Mouse (Mus musculus): ENCODE data around the gene Grap.

Grap gene

DNA sequence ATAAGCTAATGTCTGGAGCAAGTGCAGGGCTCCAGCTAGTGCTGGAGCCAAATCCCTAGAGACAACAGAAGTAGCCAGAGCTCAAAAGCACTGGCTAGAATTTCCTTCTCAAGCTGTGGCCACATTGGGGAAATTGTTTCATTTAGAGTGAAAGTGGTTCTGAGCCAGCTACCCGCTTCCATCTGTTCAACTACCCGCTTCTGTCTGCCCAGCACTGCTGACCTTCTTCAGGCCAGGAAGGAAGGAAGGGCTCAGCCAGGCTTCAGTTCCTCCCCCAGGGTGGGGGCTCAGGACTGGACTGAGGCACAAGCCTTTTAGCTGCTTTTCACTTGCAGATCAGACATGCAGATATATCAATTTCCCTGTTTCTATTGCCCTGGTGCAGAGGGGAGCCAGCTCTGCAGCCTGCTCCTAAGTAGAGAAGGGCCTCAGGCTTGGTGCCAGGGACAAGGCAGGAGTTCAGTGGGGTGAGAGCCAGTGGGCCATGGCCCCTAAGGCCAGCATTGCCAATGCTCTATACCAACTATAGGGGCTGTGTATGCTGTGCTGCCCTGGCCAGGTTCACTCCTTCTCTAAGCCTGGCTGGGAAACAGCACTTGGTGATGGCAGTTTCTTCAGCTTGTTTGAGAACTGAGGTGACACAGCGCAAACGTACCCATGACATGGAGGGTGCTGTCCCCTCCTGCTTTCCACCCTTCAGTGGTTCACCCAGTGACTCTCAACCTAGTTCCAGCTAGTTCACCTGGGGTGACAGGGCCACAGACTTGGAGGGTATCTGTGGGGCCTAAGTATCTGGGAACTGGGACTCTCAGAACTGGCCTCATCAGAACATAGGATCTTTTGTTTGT is 6.2 kb downstream of the Grap start:
- DNase-seq = peak in 1 of 2 experiments; percentile 25

DNA sequence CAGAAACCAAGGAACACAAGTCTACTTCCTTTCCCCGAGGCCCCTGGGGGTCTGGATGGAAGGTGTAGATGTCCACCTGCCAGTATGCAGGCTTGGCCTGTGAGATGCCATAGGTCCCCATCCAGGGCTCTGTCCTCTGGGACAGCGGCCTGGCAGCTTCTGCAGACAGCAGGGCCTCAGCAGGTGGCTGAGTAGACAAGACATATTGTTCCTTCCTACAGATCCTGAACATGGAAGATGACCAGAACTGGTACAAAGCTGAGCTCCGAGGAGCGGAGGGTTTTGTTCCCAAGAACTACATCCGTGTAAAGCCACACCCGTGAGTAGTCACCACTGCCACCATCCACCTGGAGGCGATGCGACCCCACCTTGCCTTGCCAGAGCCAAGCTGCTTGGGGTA is 6.9 kb downstream of the Grap start:
- DNase-seq = no peak

DNA sequence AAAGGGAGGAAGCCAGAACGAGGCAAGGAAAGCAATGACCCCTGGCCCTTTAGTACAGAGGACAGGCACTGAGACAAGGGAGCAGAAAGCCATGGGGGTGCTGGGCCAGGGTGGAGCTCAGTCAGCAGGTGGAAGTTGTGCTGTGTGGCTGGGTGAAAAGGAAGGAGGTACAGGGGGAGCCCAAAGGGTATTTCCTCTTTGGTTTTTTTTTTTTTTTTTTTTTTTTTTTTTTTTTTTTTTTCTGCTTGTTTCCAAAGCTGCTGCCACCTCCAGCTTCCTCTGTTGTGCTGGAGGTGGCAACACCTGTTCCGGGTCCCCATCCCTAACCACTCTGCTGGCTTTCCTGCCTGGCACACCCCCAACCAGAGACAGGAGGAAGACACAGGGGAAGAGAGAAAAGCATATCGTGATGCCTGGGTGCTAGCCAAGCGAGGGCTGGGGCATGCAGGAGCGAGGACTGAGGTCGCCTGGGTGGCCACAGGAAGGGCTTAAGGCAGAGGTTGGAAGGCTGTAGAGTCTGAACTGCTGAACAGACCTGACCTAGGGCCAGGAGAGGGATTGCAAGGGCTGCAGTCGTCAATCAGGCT is 7.8 kb downstream of the Grap start:
- DNase-seq = no peak

DNA sequence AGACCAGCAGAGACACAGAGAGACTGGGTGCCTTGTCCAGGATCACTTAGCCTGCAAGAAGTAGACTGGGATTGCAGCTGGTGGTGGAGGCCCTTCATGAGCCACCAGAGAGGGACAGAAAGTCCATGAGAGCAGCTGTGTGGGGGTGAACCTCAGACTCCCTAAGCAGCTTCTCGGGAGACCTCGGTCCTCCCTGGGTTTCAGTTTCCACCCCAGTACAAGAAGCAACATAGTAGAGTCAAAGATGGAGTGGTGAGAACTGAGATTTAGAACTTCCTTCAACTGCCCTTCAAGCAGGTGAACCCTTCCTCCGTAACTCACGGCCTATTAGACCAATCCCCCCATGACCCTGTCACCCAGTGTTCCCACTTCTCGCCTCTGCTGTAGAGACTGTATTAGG is 9.1 kb downstream of the Grap start:
- DNase-seq = no peak

DNA sequence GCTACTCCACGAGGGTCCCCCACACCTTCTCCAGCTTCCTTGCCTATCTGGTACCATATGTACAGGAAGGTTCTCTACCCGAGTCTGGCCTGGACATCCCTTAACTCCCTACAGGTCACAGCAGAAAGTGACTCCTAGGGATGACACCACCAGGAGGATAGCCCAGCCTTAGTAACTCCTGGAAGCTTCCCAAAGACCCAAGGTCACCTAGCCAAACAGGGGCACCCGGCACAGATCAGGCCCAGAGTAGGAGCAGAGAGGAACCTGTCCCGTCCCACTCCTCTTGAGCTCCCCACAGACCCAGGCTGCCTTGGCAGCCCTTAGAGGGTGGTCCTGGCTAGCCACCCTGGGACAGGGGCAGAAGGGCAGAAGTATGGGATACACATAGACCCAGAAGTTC is 12.3 kb downstream of the Grap start:
- DNase-seq = no peak

DNA sequence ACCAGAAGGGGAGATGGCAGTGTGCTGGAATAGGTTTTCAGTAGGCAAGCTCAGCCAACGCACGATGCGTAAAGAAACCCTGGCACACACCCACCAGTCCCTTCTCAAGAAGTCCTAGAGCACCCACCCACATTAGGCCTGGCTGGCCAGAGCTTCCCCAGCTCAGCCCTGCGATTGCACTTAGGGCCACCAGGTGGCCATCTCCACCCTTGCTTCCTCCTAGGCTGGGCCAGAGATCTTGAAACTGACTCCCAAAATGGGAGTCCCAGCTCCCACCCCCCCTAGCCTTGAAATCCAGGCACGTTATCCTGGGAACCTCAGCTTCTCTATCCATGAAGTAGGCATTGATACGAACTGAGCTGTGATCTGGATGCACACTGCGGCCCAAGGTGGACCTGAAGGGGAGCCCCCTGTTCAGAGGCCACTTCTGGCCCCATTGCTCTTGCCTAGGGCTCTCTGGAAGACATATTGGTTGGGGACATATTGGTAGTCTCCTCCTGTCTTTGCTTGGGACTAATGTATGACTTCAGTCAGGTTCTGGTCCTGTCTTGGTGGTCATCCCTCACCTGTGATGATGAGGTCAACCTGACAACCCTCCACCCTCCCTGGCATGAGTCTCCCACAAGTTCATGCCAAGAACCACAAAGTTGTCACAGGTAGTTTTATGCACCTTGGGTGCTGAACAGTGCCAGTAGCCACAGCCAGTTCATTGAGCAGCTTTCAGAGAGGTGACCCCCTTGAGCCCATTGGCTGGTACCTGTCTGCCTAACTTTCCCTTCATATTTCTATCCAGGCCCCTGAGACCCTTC is 13.1 kb downstream of the Grap start:
- peak in 1 of 2 experiments; percentile 49 for DNase-seq

DNA sequence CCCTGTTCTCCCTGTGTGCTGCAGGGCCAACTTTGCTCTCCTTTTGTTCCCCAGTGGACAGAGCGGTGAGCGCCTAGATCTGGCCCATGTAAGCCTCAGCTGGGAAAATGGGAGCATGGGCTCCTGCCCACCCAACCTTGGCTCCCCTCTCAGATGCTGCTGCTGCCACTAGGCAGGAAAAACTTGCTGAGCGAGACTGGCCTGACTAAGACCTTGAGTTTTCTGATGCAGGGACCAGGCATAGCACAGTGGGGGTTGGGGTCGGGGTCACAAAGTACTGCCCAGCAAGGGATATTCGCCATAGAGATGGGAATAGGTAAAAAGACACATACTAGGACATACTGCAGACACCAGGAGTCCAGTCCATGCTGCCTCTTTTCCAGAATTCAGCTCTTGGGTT is 14.2 kb downstream of the Grap start:
- no peak for DNase-seq

DNA sequence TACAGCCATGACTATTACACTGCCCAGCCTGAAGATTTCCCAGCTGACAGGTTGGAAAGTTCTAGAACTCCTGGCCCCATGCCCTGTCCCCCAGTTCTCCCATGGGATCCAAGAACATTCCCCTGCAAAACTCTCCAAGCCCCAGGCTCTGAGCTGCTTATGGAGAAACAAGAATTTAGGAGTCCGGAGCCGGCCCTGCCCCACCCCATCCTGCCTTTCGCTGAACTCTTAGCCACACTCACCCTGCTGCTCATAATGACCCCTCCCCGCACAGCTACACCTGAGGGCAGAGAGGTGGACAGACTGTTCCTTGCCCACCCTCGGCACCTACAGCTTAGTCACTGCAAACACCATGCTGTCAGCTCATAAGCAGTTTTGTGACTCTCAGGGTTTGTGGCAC is 14.7 kb downstream of the Grap start:
- DNase-seq = no peak

DNA sequence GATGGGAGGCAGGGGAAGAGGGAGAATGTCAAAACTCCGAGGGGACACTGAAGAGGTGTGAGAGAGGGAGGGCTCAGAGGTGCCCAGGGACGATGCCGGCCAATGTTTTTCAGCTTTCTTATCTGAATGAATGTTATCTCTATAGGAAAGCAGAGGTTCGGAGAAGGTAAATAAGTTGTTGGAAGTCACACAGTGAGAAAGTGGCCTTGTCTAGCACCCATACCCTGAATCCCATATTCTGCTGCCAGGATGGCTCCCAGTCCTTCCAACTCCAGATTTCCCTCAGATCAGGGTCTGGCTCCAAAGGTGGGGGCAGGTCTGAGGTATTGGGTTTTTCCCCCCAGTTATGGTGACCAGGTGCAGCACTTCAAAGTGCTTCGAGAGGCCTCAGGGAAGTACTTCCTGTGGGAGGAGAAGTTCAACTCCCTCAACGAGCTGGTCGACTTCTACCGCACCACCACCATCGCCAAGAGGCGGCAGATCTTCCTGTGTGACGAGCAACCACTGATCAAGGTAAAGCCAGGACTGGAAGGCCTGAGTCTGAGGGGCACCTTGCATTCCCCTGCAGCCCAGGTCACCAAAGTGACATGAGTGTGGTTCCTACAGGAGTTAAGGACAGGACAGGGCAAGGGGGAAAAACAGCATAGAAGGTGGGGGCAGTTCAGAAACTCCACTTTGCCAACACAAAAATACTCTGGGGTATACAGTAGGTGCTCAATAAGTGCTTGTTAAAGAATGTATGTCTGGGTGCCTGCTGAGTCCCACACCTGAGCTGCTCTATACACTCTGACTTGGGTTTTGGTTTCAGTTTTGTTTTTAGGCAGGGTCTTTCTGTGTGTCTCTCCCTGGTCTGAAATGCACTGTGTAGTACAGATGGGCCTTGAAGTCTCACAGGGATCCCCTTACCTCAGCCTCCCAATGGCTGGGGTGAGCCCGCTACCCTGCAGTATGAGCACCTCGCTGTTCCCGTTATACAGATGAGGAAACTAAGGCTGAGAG is 16.7 kb downstream of the Grap start:
- no peak for DNase-seq

DNA sequence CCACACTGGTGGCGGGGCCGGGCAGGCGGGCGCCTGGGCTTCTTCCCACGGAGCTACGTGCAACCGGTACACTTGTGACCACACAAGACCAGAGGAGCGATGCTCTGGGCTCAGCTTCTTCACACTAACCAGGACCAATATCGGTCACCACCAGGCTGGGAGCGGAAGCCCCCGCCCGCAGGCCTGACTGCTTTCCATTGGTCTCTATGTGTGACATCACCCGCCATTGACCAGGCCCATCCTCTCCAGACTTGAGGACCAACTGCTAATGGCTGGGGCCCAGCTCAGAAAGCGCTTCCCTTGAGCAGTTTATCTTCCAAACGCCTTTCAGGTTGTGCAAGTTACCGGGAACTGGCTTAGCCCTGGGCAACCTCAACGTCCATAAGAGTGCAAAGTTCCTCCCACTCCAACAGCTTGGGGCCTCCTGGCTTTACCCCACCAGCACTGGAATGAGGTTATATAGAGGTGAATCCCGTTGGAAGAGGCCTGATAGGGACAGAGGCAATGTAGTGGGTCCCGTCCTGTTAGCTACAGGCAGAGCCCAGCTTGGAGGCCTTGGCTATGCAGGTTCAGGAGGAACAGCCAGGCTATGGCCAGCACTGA is 18.8 kb downstream of the Grap start:
- DNase-seq = no peak

DNA sequence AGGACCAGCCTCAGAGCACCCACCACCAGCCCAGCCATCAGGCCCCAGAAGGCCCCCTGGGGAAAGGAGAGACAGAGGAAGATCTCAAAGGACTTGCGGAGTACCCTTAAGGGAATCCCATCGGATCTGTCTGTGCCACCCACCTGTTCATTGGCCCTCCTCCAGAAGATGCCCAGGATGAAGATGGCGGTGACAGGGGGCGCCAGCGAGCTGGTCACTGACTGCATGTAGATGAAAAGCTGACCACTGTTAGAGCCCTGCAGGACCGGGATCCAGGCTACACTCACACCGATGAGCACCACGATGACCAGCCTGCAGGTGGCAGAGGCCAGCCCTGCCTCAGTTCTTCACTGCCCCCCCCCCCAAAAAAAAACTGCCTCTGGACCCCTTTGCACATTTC is 20.6 kb downstream of the Grap start:
- peak in 1 of 2 experiments; percentile 70 for DNase-seq

DNA sequence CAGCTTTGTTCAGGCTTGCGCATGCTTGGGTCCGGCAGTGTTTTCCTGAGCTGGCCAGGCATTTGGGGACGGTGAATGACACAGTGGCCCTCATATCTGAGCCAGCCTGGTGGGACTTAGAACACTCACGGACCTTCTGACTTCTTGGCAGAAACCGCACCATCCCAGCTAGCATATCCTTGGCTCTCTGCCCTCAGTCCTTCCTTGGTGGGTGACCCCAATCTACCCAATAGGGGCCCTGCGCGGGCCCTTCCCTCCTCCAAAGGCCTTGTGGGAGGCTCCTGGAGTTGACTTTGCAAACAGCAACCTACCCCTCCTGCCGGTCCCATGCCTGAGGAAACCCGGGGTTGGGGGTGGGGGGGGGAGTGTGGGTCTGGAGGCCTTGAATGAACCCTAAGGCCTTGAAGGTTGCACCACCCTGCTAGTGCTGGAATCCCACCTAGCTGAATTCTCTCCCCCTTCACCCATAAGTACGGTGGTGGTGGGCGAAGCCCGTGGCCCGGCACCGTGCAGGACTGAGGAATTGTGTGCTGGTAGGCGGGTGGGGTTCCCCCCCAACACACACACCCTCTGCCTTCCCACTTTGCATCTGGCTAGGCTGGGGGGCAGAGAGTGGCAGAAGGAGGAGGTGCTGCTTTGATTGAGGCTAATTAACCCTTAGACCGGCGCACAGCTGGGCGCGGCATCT is 21.2 kb downstream of the Grap start:
- DNase-seq = no peak

DNA sequence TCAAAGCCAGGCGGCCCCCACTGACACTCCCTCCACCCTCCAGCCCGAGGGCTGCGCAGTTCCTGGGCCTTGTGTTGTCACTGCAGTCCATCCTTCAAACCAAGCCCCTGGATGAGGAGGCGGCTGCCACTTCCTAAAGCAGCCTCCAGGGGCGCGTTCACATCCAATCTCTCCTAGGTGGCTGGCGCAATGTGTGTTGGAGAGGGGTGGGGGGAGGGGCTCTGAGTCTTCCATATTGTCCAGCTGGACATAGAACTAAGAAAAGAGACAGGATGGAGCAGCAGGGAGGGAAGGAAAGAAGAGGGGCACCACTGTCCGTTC is 21.7 kb downstream of the Grap start:
- no peak for DNase-seq

DNA sequence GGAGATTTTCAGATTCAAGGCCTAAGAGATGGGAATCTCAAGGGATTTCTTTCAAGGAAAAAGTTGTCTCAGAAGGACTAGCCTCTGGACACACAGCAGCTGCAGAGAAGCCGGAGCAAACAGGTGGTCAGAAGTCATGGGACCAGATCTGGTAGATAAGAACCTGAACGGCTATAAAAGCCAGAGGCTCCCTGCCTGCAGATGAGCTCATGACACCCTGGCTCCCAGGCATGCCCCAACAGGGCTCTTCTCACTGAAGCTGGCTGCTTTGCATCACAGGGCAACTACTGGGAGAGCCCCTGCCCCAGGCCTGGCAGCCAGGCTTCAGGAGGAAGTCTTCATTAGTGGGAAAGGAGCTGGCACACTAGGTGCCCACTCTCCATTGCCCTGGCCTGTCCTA is 22.3 kb downstream of the Grap start:
- no peak for DNase-seq

DNA sequence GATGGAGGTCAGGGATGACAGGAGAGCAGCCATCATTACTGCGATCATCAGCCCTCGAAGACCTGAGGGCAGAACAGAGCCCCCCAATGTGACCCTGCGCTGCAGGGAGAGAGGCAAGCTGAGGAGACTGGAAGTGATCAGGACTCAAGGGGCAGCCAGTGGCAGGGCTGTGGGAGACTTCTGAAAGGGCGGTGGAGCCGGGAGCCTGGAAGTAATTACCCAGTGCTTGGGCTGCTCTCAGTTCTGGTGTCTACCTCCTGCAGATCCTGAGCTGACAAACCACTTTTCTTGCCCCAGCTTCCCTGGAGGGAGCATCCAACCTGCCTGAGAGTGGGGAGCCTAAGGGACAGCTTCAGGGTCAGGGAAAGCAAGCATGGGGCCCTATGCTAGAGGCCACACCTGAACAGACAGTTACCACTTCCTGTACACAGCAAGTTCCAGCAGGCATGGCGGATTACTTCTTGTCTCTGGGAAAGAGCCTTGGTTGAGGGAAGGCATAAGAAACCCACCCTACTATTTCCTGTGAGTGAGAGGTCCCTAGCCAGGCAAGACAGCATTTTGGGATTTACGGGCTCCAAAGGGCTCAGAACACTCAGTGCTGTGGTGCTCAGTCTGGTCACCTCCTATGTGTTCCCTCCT is 23.3 kb downstream of the Grap start:
- no peak for DNase-seq

DNA sequence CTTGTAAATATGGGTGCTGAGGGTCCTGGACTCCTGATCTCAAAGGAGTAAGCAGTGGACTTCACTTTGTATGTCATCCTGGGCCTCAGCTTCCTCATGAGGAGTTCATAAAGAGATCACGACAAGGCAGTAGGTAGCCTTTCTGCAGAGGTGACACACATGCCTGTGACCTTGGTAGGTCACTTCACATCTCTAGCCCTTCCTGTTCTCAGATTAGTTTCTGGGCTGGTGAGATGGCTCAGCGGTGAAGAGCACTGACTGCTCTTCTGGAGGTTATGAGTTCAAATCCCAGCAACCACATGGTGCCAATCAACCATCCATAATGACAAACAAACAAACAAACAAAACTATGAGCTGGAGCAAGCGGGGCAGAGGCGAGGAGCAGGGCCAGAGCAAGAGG is 24.6 kb downstream of the Grap start:
- no peak for DNase-seq

DNA sequence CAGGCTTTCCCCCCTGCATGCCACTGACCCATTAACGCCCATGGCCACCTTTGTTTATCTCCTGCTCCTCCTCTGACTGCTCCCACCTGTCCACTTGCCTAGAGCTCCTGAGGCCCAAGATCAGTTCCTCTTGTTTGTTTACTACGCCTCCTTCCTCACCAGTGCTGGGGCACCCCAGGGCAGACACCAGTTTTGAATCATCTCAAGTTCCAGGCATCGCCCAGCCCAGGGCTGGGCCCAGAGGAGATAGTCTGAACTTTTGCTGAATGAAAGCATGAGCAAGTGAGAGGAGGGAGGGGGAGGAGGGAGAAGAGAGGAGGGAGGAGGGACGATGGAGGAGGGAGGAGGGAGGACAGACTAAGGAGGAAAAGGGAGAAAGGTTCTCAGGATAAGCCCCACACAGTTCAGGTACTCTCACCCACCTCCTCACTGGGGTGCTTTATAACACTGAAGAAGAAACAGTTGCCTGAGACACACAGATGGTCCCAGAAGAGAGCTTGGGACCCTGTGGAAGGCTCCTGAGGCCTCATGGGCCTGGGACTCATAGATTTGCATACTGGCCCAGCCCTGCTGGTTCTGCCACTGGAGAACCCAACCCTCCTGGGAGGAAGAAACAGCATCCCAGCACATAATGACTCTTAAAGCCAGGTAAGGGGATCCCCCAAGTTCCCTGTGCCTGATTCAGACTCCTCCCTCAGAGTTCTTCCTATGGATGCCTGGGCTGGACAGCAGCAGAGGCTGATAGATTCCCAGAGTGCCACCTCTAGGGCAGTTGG is 26.2 kb downstream of the Grap start:
- DNase-seq = no peak

DNA sequence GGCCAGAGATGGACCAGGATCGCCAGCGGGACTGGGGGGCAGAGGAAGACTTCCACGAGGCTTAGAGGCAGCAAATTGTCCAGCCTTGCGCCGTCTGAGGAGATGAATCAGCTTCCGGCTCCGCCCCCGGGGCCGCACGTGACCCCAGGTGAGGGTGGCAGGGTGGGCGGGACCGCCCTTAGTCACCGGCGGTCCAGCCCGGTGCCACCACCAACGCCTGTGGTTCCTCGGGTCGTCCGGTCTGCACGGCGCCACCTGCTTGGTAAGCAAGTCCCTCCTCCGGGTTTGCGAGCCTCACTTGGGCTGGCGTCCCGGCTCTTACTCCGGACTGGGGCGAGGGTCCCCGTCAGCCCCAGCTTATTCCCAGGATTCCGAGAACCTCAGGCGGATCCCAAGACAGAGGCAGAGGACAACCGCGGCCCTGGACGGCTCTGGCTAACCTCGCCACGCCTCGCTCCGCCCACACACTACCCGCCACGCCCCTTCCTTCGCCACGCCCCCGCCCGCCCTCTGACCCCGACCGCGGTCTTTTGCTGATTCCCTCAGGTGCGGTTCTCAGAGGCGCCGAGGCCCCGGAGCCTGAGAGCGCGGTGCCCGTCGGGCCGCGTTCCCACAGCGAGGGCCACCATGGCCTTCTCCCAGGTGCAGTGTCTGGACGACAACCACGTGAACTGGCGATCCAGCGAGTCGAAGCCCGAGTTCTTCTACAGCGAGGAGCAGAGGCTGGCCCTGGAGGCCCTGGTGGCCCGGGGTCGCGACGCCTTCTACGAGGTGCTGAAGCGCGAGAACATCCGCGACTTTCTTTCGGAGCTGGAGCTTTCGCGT is 31.1 kb downstream of the Grap start, which contains the start of gene Fam83g:
Gene Fam83g, plus strand, starts transcription at position 185 of the 825 bp plus-strand sequence.
- peak; percentile 67 to 85 for DNase-seq

DNA sequence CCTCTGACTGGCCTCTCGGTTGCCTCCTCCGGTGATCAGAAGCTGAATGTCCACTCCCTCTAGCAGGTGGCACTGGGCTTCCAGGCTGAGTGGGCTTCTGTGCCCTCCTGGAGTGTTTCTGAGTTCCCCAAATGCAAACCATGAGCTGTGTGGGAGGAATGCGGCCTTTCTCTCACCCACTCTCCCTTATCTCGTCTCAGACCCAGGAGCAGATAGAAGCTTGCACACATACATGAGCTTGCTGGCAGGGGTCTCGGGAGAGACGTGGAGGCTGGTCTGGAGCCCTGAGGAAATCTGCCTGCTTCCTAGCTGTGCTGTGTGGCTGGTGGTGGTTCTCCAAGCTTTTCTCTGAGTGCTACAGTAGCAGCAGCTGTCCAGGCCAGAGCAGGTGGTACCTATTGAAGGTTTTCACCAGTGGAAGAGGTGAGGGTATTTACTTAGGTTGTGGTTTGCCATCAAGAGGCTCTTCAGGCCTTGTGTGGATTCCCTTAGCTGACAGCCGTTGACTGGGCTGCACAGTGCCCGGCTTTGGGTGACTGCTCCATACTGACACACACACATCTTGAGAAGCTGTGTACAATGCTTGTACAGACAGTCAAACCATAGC is 32.2 kb downstream of the Grap start:
- DNase-seq = no peak

Data from kidney, adult 8-10 months (tissue).